Mouse (Mus musculus) yolk sac, embryonic 10.5 days (tissue): ENCODE results near the gene Otud7a.
"Not testable (repeated sequence)": the region's sequence is repeated elsewhere in the genome, so short reads cannot be mapped to it uniquely, and the experiment has no call there.

Experiments
- DNase-seq: peaks from one replicate; pipeline ENCODE4 v3.0.0-alpha.2; 2017; ENCODE audit warnings: low spot score

Gene Otud7a

DNA sequence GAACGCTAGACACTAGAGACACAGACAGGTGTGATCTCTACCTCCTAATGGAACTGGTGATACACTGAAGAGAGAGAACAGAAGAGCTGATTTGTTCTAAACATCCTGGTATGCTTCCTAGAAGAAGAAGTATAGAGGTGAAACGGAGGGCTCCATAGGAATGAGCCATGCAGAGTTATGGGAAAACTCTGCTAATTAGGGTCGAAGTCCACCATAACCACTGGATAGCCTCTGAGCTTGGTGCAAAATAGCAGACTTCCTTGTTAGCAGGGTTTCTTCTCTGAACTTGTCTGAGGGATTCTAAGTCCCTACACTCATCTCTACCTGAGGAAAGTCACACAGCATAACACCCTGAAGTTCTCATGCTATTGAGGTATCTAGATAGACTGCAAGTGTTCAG lies 114.4 kb downstream of the Otud7a start:
- no peak for DNase-seq

DNA sequence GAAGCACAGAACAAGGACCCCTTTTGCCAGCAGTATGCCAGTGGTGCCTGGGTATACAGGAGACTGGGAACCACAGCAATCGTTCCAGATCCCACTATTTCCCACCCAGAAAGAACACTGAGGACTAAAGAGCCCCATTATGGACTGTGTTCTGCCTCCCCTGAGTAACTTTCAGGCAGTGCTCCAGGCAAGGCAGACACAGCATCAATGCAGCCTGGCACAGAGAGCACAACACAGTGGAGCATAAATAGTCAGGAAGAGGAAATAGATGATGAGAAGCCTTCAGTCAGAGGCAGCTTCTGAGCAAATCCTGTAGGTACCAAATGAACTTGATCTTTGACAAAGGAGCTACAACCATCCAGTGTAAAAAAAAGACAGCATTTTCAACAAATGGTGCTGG lies 115.1 kb downstream of the Otud7a start:
- DNase-seq, result no peak

DNA sequence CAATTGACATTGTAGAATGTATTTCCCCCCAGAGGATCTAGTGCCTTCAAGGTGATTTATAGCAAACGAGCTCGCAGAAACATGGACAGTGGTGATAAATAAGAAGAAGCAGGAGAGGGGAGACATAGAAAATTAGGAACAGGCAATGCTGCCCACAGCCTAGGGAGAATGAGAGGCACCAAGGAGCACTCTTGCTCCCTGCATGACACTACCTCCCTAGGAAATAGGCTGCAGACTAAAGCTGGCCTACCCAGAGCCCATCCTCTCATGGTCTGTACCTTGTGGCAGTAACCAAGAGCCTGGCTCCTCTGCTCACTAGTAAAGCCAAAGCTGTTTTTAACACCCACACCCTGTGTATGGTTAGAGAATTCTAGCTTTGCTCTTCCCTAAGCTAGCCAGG lies 138.8 kb downstream of the Otud7a start:
- DNase-seq, result no peak

DNA sequence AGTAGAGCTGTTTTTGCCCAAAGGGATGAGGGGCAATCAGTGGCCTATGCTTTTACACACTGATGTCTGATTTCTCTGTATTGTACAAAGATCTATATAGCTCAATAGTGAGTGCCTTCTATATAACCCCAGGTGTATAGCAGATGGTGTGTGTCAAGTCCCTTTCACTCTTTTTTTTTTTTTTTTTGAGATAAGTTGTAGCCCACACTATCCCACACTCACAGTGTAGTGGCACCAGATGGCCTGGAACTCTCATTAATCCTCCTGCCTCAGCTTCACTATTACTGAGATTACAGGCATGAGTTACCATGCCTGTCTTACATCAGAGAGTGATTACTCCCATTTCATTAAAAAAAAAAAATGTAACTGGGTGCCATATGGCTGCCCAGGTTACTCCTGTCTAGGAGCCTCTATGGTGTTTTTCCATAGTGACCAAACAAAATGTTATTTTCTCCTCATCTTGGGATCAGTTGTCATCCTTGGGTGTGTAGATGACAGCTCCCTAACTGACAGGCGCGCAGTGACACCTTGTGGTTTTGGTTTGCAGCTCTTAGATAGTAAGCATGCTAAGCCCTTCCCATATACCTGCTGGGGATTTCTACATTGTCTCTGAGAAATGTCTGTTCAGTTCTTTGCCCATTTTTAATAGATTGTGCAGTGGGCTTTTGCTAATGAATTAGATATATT lies 141.8 kb downstream of the Otud7a start:
- DNase-seq, result no peak

DNA sequence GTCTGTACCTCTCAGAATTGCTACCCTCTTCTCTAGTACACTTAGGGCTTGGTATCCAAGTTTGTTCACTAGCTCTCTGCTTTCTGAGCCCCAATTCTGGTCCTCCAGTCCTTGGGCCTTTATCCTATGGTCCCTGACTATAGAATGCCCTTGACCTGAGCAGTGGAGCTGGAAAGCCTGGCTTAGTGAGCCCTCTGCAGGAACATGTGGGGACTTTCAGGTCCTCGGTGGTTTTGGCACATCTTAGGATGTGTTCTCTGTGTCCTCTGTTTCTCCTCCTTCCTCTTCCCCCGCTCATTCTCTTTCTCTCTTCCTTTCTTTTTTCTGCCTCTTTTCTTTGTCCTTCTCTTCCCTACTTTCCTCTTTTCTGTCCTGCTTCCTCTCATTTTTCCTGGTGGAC lies 145.8 kb downstream of the Otud7a start:
- no peak for DNase-seq

DNA sequence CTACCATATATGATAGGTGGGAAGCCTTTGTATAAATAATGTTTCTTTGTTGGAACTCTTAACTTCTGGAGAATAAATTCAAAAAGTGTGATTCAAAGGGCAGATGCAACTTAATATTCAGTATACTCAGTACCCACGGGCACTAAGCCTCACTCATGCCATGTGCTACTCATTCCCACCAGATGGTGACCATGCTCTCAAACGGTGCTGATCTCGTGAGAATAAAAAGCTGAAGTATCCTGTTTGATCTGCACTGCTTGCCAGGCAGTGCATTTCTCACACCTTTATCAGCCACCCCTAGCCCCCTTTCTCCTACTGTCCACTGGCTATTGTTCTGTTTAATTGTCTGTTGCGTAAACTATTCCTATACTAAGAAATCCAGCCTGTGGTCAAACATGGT lies 146.8 kb downstream of the Otud7a start:
- DNase-seq, result no peak

DNA sequence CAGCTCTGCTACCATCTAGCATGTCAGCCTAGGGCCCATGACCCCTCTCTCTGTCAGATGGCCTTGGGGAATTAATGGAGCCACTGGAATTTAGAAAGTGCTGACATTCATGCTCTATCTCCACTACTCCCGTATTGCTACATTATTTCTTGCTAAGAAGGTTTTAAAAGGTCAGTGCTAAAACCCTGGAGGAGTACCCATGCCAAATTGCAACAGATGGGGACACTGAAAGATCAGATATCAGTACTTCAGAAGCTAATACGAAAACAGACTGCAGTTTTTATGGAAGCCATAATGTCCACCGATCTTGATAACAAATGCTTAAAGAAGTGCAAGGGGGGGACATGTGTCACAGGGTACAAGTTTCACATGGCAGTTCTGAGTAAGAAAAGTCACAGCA lies 147.5 kb downstream of the Otud7a start:
- DNase-seq, result no peak

DNA sequence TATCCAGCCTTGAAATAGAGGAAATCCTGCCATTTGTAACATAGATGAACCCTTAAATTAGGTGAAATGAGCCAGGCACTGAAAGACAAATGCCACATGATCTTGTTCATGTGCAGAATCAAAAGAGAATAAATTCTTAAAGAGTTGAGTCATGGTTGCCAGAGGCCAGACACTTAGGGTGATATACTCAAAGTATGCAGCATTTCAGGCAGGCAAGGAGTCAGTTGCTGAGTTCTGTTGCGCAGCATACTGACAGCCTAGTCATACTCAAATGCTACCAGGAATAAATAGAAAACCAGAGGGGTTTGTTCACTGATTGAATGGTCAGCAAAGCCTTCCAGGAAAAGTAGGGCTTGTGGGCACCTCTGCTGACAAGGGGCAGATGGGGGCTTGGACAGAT lies 160.3 kb downstream of the Otud7a start:
- no peak for DNase-seq

DNA sequence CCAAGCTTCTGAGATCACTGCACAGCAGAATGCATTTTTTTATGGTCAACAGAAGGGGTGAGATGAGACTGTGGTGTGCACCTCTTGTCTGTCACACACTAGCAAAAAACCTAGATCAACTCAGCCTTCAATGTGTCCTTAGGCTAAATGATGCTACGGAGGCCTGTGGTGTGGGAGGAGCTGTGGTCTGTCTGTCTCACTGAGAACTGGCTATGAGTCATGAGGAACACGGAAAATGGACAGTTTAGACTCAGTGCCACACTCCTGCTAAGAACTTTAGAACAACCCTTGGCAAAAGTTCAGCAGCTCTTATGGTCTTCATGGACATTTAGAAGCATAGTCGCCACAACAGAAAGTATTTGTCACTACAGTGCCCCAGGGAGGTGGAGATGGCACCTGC lies 172.5 kb downstream of the Otud7a start:
- DNase-seq, result no peak

DNA sequence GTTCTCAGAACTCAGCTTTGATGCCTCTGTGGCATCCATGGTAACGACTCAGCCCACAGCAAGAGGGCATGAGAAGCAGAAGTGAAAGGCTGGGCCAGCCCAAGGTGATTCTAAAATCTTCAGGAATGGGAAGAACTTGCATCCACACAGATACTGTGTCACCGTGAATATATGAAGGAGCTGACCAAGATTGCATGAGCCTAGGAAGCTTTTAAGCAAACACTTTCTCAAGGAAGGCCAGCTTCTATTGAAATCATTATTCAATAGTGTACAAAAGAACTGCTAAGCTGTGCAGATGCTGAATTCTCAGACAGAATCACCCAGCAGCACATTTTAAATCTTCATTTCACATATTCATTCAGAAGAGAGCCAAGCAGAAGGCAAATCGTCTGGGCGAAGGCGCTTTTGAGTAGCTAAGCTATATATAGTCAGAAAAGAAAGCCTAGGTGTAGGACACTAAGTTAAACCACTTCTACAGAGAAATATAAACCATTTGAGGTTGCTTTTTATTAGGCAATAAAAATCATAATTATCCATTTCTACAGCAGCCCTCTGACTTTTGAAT lies 176.3 kb downstream of the Otud7a start:
- DNase-seq, result no peak

DNA sequence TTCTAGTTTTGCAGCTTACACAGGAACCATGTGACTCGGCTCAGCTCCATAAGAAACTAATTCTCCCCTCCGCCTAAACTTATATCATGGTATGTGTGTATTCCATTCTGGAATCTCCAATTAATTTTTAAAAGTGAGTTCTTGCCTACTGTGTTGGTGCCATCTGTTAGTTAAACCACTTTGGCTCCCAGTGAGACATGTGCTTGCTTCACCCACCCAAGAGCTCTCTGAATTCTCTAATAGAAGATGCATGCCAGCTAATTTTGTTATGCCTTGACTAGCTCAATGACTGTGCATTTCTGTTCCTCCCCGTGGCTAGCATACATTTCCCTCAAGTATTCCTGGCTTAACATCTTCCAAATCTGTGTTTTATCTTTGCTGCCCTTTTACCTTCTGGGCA lies 193.1 kb downstream of the Otud7a start:
- DNase-seq, result no peak

DNA sequence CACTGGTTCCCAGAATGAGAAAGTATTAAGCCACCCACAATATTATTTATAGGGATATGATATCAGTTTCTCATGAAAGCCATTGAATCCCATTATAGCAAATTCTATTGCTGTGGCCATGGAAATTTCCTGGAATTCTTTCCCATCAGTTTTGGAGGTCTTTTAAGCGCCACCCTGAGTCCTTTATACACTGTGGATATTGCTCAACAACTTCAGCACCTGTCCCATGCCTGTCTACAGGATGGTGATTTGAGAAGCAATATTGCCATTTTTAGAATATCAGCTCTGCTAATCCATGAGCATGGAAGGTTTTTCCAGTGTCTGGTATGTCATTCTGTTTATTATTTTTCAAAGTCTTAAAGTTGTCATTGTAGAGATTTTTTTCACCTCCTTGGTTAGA lies 199.5 kb downstream of the Otud7a start:
- DNase-seq, result no peak

DNA sequence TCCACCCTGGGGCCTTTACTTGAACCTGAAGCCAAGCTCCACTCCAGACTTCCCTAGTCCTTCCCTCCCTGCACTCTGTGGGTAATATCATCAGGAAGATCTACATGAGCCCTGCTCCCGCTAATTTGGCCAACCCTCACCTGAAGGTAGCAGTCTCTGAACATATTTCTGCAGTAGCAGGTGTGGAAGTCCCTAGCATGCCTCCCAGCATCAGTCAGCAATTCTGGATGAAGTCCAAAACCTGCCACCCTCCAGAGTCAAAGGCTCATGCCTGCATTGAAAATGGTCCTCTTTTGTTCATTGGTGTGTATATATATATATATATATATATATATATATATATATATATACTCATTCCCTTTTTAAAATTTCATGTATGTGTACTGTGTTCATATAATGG lies 202.6 kb downstream of the Otud7a start:
- DNase-seq, result no peak

DNA sequence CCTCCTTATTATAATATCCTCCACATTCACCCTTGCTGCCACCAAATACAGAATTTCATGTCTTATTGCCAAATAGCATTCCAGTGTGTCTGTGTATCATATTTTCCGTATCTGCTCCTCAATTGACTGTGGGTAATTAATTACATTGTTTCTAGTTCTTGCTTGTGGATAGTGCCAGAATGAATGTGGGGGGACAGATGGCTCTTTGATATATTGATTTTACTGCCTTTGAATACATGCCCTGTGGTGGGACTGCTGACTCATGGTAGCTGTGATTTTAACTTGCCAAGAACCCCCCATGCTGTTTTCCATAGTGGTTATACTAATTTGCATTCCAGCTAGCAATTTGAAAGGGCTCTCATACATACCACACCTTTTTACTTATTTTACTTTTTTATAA lies 215.7 kb downstream of the Otud7a start:
- DNase-seq, result no peak

DNA sequence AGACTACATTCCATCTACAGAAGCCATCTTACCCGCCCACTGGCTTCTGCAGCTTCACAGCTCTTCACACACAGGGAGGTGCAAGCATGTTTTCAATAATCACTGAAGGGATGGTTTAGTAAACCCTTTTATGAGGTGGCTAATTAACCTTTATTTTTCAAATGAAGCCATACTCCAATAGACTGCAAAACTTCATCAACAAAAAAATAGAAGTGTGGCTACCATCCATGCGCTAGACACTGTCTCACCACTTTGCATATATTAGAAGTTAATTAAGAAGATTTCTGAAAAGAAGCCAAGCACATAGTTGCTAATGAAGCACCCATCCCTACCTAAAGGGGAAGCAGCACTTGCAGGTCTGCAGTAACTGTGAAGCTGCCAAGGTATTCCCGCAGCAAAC lies 218.2 kb downstream of the Otud7a start:
- no peak for DNase-seq

DNA sequence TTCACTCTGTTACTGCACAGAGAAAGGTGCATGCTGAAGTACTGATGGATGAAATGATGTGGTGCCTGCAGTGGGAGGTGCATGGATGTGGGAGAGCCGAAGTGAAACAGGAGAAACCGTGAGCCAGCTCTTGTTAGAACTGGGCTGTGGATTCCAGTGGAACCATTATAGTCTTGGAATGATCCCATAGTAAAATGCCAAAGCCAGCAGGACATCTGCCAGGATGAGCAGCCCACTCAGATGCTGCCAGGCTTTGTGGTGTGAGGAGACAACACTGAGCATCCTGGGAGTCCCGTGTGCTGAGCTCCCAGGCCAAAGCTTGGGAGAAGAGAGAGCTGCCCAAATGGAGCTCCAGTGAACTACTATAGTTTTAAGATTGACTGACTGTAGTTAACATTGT lies 220.9 kb downstream of the Otud7a start:
- no peak for DNase-seq

DNA sequence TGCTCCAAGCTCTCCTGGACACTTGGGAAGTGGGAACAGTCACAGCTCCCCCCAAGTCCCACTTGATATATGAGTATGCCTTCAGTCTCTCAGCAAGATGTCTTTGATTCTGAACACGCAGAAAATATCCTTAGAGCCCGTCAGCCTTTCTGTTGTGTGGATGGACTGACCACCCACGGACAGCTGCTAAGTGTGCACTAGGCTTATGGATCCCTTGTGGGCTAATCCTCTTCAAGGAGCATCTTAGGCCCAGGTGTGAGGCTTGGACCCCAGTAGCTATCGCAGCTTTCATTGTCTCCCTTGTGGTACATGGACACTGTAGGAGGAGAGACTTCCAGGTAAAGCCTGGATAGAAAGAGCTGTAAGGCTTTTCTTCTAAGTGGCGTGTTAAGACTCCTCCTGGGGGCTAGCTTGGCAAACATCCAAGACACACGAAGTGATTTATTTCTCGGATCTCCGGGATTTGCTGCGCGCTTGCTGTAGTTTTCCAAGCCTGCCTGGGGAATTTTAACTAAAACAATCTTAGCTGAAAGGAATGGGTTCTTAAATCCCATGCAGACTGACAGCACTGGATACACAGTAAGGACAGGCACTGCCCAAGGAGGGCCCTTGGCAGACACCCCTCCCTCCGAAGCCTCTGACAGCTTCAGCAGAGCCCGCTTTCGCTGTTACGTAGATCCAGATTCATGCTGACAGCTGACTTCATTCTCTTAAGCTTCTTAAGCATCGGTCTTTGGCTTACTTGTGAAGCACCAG lies 223.6 kb downstream of the Otud7a start:
- DNase-seq, result peak; percentile 13

DNA sequence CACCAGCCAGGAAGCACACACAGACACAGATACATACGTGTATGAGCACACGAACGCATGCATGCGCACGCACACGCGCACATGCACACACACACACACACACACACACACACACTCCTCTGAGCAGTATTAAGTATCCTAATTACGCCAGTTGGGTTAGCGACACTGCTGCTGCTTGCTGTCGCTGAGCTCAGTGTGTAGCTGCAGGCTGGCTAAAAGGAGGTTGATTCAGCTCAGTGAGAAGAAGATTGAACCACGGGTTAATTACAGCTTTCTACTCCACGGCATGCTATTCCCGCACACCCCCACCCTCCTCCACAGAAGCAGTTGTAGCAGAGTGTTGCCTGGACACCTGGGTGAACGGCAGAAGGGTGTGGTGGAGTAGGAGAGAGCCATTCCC lies 224.4 kb downstream of the Otud7a start:
- no peak for DNase-seq

DNA sequence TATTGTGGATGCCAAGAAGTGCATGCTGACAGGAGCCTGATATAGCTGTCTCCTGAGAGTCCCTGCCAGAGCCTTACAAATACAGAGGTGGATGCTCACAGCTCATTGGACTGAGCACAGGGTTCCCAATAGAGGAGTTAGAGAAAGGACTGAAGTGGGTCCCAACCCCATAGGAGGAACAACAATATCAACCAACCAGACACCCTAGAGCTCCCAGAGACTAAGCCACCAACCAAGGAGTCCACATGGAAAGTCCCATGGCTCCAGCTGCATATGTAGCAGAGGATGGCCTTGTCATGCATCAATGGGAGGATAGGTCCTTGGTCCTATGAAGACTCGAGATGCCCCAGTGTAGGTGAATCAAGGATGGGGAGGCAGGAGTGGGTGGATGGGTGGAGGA lies 226.4 kb downstream of the Otud7a start:
- DNase-seq, result not testable (repeated sequence)

DNA sequence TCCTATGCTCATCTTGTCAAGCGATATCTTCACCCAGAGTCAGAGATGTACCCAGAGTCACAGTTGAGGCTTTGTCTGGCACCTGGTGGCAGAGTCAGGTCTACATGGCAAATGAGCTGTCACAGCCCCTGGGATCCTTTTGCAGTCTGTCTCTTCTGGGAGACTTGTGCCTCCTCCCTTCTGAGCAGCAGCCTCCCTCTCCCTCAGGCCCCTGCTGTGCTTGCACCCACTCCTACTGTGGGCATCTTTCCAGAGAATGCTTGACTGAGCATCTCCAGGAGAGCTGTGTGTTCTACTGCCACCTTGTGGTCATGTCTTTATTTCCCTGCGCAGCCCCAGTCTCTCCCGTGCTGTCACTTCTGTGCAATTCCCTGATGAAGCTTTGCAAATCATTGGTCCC lies 227.4 kb downstream of the Otud7a start:
- peak; percentile 32 for DNase-seq

DNA sequence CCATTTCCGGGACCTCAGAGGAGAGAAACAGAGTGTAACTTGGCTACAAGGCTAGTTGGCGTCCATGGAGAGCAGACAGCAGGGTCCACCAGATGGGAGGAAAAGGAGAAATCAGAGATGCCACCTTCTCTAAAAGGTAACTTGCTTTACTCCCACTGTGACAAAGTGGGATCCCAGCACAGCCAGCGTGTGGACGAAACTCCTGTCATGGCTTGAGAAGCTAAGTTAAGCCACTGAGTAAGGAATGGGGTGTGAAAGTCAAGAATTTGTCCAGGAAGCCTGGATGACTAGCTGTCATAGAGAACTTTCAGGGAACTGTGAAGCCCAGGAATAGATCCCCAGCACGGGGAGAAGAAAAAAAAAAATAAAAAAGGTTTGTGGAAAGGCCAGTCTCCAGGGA lies 232.1 kb downstream of the Otud7a start:
- DNase-seq, result no peak

DNA sequence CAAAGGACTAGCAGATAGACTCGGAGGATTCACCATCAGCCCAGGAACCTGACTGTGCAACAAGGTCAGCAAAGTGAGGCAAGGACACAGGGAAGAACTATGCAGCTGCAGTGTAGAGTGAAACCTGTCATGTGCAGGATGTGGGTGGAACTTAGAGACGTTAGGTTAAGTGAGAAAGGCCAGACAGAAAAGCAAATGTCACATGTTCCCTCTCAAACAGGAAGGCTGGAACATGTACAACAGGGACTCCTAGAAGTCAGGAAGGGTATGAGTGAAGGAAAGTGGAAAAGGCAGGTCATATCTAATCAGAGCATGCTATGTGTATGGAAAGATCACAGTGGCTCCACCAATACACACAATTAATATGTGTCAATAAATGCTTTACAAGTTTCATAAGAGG lies 232.6 kb downstream of the Otud7a start:
- DNase-seq, result no peak

DNA sequence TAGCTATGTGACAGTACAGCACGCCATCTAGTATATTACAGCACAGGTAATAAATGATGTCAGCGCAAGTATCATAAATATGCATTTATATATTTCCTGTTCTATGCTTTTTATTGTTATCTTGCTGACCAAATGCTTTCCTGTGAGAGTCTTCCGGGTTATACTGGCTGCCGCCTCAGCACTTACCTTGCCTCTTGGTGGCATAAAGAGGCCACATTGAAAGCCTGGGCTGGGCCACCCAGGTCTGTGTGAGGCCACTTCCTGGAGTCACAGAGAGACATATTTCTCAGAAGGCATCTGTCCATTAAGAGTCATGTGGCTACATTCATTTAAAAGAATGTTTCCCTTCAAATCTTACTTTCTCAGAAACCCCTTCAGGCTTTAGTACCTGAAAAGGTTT lies 242.5 kb downstream of the Otud7a start:
- no peak for DNase-seq

DNA sequence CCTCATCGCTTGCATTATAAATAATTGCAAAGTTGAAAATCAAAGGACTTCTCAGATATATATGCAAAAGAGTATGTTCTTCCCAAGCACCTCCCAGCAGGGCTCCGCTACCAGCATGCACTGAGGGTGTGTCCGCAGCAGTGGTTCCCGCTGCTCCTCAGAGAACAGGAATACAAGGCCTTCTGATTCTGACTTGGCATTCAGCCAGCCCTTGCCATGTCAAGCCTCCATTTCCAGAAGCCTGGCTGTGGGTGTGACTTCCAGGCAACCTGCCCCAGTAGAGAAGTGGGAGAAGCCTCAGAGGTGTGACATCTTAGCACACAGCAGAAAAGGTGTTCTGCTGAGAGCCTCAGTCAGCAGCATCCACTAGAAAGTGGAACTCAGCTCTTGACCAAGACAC lies 253.4 kb downstream of the Otud7a start:
- DNase-seq, result no peak
